Mouse (Mus musculus): Measurements from ENCODE around the gene Fasl.

DNA sequence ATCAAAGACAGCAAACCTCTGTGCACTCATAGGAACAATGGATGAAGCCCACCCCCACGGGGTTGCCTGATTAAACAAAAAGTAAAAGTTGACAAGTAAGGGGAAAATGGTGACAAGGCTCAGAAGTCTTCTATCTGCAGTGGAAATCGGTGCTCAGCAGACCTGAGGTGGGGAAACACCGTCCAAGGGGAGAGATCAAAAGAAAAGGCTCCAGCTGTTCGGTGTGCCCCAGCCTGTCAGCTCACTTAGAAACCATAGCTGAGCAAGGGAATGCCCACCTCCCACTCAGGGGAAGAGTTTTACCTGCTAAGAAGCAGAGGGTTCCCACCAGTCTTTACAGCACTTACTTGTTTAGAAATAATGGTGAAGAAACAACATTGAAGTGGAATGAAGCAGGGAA is 26.7 kb downstream of the Fasl start:
- no peak for TF ChIP-seq CTCF (IDR thresholded peaks at IDR 0.05; ENCODE audit: low read depth)
- no peak for TF ChIP-seq EP300 (IDR thresholded peaks at IDR 0.05; ENCODE audit: low read depth)

All from heart, postnatal 0 days (tissue).